Mouse (Mus musculus) spleen, adult 10 weeks (tissue): ENCODE results near the gene Gm20379. TPM values are rescaled to one million over a fixed set of nuclear protein-coding genes. Genes with fewer than 3 reads are reported as not detected.

Source experiments
- polyA plus RNA-seq: library from polyadenylated mRNA; stranded (reverse); fragments of 350-450 nt; fragmentation: Illumina TruSeq; extraction: RNeasy Lipid Tissue Mini Kit (QIAGEN cat#74804); gene quantifications from one replicate; pipeline ENCODE4 v1.2.3, GENCODE M21; 2015; ENCODE audit warnings: low replicate concordance; ENCODE audit not compliant: insufficient read depth

Gene Gm20379
- polyA plus RNA-seq: not detected

DNA sequence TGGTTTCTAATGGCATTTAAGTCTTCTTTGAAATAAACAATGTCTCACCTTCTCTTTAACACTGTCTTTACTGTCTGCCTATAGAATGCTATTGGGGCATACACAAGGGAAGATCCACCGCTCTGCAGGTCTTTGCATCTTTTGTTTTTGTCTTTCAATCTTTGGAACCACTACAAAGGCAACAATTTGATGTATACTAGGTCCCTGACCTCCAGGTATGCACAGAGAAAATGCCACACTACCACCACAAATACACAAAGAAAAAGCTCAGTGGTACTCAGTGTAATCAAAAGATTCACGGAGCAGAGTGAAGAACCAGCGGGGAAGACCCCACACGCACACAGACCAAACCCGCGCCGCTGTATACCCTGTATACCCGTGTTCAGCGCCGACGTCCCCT, at the start of gene Gm20379:
Gm20379 (plus strand) TSS at position 301 of the 400 bp plus-strand sequence.

DNA sequence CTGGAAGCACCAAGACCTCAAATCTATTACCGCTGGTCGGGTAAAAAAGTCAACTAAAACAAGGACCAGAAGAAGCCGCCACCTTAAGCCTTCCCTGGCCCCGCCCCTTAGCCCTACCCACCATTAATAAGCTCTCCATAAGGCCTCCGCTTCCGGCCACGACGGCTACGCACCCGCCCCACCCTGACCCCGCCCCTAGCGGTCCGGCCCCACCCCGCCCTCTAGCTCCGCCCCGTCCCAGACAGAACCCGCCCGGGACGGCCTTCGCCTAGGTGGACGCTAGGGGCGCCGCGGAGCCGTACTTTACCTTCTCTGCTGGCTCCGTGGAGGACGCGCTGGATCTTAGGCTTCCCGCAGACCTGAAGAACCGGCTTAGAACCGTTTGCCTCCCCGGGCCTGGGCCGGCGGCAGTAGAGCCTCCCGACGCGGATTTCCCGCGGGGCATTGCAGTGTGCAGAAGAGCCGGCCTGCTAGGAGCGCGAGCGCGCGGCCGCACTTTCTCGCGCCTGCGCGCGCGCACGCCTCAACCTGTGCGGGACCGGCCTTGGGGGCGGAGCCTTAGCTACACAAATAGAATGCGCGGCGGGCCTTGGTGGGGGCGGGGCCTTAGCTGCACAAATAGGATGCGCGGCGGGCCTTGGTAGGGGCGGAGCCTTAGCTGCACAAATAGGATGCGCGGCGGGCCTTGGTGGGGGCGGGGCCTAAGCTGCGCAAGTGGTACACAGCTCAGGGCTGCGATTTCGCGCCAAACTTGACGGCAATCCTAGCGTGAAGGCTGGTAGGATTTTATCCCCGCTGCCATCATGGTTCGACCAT, 48.9 kb downstream of the Gm20379 start, which contains the start of the genes Dhfr and Msh3:
Dhfr (plus strand) TSS at position 271 of the 816 bp plus-strand sequence.
Msh3 (minus strand) TSS at position 548 of the 816 bp plus-strand sequence.

Other genes with a start within 250 kb of the Gm20379 start
- gene Rasgrf2, start 174.3 kb upstream of the Gm20379 start, polyA plus RNA-seq: 5.0 TPM
- gene Dhfr, start 48.7 kb downstream of the Gm20379 start, polyA plus RNA-seq: 5.6 TPM
- 31.8 TPM for gene Msh3, start 49.0 kb downstream of the Gm20379 start, polyA plus RNA-seq
- gene Ankrd34b, start 119.9 kb downstream of the Gm20379 start, polyA plus RNA-seq: not detected
- 4.0 TPM for gene Fam151b, start 178.0 kb downstream of the Gm20379 start, polyA plus RNA-seq
- 20.9 TPM for gene Zfyve16, start 224.9 kb downstream of the Gm20379 start, polyA plus RNA-seq